ENCODE assay signal across 8 mouse cellular contexts in the genomic region with DNA sequence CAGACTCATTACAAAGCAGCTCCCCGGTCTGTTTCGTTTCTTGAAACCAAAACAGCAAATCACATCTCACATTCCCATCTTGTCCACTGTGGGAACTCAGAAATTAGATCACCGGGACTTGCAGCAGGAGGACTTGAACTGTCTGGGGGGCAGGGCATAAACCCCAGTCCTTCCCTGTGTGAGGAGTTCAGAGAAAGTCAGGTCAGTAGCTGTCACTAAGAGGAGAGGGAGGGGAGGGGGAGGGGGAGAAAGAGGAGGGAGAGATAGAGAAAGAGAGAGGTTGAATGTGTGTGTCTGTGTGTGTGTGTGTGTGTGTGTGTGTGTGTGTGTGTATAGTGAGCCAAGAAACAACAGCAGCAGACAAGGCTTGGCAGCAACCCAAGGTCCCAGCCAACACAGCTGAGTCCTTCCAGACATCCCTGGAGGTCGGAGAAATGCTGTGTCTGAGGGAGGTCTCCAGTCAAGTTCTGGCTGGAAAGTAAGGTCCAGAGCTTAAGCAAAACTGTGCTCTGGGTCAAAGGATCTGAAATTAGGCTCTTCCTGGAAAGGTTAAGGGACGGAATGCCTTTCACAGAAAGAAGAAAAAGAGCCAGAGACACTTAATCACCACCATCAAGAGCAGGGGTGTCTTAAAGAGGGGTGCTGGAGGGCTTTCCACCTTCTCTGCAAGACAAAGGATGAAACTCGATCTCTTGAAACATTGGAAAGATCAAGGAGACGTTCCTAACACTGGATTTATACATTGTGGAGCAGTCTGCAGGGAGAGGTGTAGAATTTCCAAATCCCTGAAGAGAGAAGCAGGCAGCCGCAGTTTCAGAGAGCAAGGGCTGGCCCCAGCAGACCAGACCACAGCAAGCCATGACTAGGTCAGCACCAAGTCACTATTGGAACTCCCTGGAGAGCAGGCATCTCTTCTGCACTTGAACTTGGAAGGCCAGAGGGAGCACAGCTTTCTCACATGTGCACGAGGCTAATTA. TPM values are rescaled to one million over a fixed set of nuclear protein-coding genes. Genes with fewer than 3 reads are reported as not detected.
DNase-seq lines count a peak whose midpoint lies in the region; ATAC-seq lines count a peak whose summit lies in the region.

No protein-coding gene starts in this region.

- no peak overlapping the region for H3K9ac ChIP-seq in forebrain, embryonic 12.5 days
- H3K9ac ChIP-seq in neural tube, embryonic 11.5 days (ENCODE audit: low read length): no peak overlapping the region

- WGBS in forebrain, embryonic 12.5 days: 22% methylated on average over 9 of the region's 9 CpGs
- 18% methylated on average over 9 of the region's 9 CpGs for WGBS in limb, embryonic 10.5 days
- 30% methylated on average over 9 of the region's 9 CpGs for WGBS in neural tube, embryonic 11.5 days

- H3K27ac ChIP-seq in forebrain, embryonic 12.5 days: peak overlapping the region; percentile 59
- H3K27ac ChIP-seq in limb, embryonic 10.5 days: peak overlapping the region; percentile 84
- 0 out of 2 replicates have a peak overlapping the region, but pooled peaks have one; percentile 9 for H3K27ac ChIP-seq in neural tube, embryonic 11.5 days (ENCODE audit: low read depth, low read length)

- no peak overlapping the region for H3K4me2 ChIP-seq in forebrain, embryonic 12.5 days
- no peak overlapping the region for H3K4me2 ChIP-seq in neural tube, embryonic 11.5 days (ENCODE audit: low read depth)

- no peaks in the 10 kb centered on the region for H3K36me3 ChIP-seq in forebrain, embryonic 12.5 days (replicated peaks)
- H3K36me3 ChIP-seq in limb, embryonic 10.5 days: no peaks in the 10 kb centered on the region
- no peaks in the 10 kb centered on the region for H3K36me3 ChIP-seq in neural tube, embryonic 11.5 days (ENCODE audit: control insufficient read depth, insufficient read depth, low read length)

- ATAC-seq in forebrain, embryonic 12.5 days (ENCODE audit: low FRiP score): peak; percentile 71
- peak; percentile 35; the same call in 1 of the 2 replicates for ATAC-seq in neural tube, embryonic 11.5 days (ENCODE audit: insufficient read depth, low FRiP score, low TSS enrichment)

- no peak overlapping the region for H3K4me3 ChIP-seq in forebrain, embryonic 12.5 days (replicated peaks)
- peak overlapping the region; percentile 9; the same call in 1 of the 2 replicates for H3K4me3 ChIP-seq in limb, embryonic 10.5 days
- no peak overlapping the region for H3K4me3 ChIP-seq in neural tube, embryonic 11.5 days (ENCODE audit: low read depth, low read length)

- H3K27me3 ChIP-seq in forebrain, embryonic 12.5 days: peaks cover 4% of the 10 kb centered on the region; the same call in 1 of the 2 replicates
- H3K27me3 ChIP-seq in limb, embryonic 10.5 days (ENCODE audit: low read depth, poor library complexity, severe bottlenecking): no peaks in the 10 kb centered on the region
- no peaks in the 10 kb centered on the region for H3K27me3 ChIP-seq in neural tube, embryonic 11.5 days (ENCODE audit: control insufficient read depth, insufficient read depth, low read length)

- peak; percentile 46 for DNase-seq in urinary bladder, postnatal 14 days (ENCODE audit: low spot score)
- no peak for DNase-seq in urinary bladder, postnatal 25 days (ENCODE audit: low spot score)
- DNase-seq in heart, postnatal 25 days (ENCODE audit: low spot score): peak; percentile 42
- peak; percentile 51 for DNase-seq in limb, embryonic 10.5 days (ENCODE audit: low spot score)
- DNase-seq in neural tube, embryonic 11.5 days (ENCODE audit: low spot score): peak; percentile 33
- DNase-seq in left cerebral cortex, postnatal 36 days (ENCODE audit: low spot score in 2 of 2): no peak
- DNase-seq in layer of hippocampus, adult 9-10 months (ENCODE audit: low spot score): no peak

- no peaks in the 10 kb centered on the region for H3K9me3 ChIP-seq in forebrain, embryonic 12.5 days
- H3K9me3 ChIP-seq in limb, embryonic 10.5 days (replicated peaks): no peaks in the 10 kb centered on the region
- no peaks in the 10 kb centered on the region for H3K9me3 ChIP-seq in neural tube, embryonic 11.5 days (ENCODE audit: control insufficient read depth, low read length)

- H3K4me1 ChIP-seq in forebrain, embryonic 12.5 days: peaks cover 15% of the 10 kb centered on the region
- peaks cover 47% of the 10 kb centered on the region for H3K4me1 ChIP-seq in limb, embryonic 10.5 days
- H3K4me1 ChIP-seq in neural tube, embryonic 11.5 days (ENCODE audit: control insufficient read depth, insufficient read depth, low read length): no peaks in the 10 kb centered on the region

- intact Hi-C loops in heart, postnatal 25 days (cut with DNase I): no loop called here
- intact Hi-C loops in left cerebral cortex, postnatal 36 days (cut with DNase I): no loop called here

RNA-seq across cellular contexts. Expression of gene Bach2, which starts 42.4 kb away (rescaled TPM):
- polyA plus RNA-seq in forebrain, embryonic 12.5 days (2016; fragmentation: Nextera tagmentation; extraction: Ambion mirVana): 22.3 and 27.7 TPM in 2 replicates
- total RNA-seq in heart, postnatal 25 days (2021): 1 to 10 TPM; 6.9 to 7.9 TPM
- 23.0 and 23.5 TPM in 2 replicates for polyA plus RNA-seq in limb, embryonic 10.5 days (2016; fragmentation: Nextera tagmentation; extraction: Ambion mirVana)
- 27.3 and 29.9 TPM in 2 replicates for polyA plus RNA-seq in neural tube, embryonic 11.5 days (2014; fragmentation: Nextera tagmentation; extraction: Ambion mirVana)
- total RNA-seq in left cerebral cortex, postnatal 36 days (2021): 10 to 100 TPM; 12.6 to 16.0 TPM

Comparison
In these comparisons a context has a peak if more than half of its experiments do, and no peak if none do; other contexts are left out.
1. DNase-seq: peak in urinary bladder, postnatal 14 days (single experiment), heart, postnatal 25 days (single experiment), limb, embryonic 10.5 days (single experiment) and neural tube, embryonic 11.5 days (single experiment); none in urinary bladder, postnatal 25 days (single experiment), left cerebral cortex, postnatal 36 days (0 of 2) and layer of hippocampus, adult 9-10 months (single experiment).
2. H3K27ac ChIP-seq: peak in every context shown above with its lines; median percentile 84 in limb, embryonic 10.5 days; 59 in forebrain, embryonic 12.5 days; 9 in neural tube, embryonic 11.5 days.